Mouse (Mus musculus): ENCODE measurements around the gene Polr2l.

GRCm38 (mm10) chr7:141478270-141478748, 3.4 kb upstream of the Polr2l start:
- TF ChIP-seq CTCF (IDR thresholded peaks at IDR 0.05; ENCODE audit: low read depth), result no peak
- no peak for TF ChIP-seq EP300 (IDR thresholded peaks at IDR 0.05; ENCODE audit: low read depth)

All from liver, embryonic 14.5 days (tissue).